Mouse (Mus musculus) embryonic facial prominence, embryonic 11.5 days (tissue): ENCODE measurements at regions not wholly inside any gene's neighbourhood (a gene's known extent, or its start where the extent isn't known, plus 50 kb on each side); places are given as distances from the start of the nearest gene placed in this dataset.

Experiments used
- ATAC-seq: fragments of 200-750 bp; cut with Nextera tagmentation; replicated peaks from 2 replicates; pipeline ENCODE4 v1.8.0; 2017; ENCODE audit warnings: low read depth; ENCODE audit not compliant: insufficient number of reproducible peaks, low FRiP score, low TSS enrichment
- DNase-seq: peaks from one replicate; pipeline ENCODE4 v3.0.0-alpha.2; 2015; ENCODE audit warnings: low spot score
- H3K27ac ChIP-seq: fragments of 300-500 bp; sonication (generic); replicated peaks from 2 replicates; pipeline ENCODE4 v1.5.1; 2014; ENCODE audit warnings: mild to moderate bottlenecking, low read depth, low read length, control low read depth
- H3K27me3 ChIP-seq: fragments of 300-500 bp; sonication (generic); 2 replicates; pipeline ENCODE4 v1.6.1; 2014; ENCODE audit warnings: mild to moderate bottlenecking, low read length, moderate library complexity, mixed read lengths; ENCODE audit not compliant: control insufficient read depth, insufficient read depth
- H3K36me3 ChIP-seq: fragments of 300-500 bp; sonication (generic); replicated peaks from 2 replicates; pipeline ENCODE4 v1.6.1; 2014; ENCODE audit warnings: low read depth, mild to moderate bottlenecking, low read length, moderate library complexity, mixed read lengths; ENCODE audit not compliant: control insufficient read depth, insufficient read depth
- H3K4me1 ChIP-seq: fragments of 300-500 bp; sonication (generic); 2 replicates; pipeline ENCODE4 v1.6.1; 2014; ENCODE audit warnings: low read length, mixed read lengths; ENCODE audit not compliant: control insufficient read depth, insufficient read depth
- H3K4me2 ChIP-seq: fragments of 300-500 bp; sonication (generic); 2 replicates; pipeline ENCODE4 v1.6.1; 2014; ENCODE audit warnings: low read depth, mild to moderate bottlenecking, control low read depth, low read length, moderate library complexity
- H3K4me3 ChIP-seq: fragments of 300-500 bp; sonication (generic); 2 replicates; pipeline ENCODE4 v1.5.1; 2014; ENCODE audit warnings: low read depth, low read length, control low read depth
- H3K9ac ChIP-seq: fragments of 300-500 bp; sonication (generic); replicated peaks from 2 replicates; pipeline ENCODE4 v1.6.1; 2014; ENCODE audit warnings: mild to moderate bottlenecking, control low read depth, low read length
- H3K9me3 ChIP-seq: fragments of 300-500 bp; sonication (generic); replicated peaks from 2 replicates; pipeline ENCODE4 v1.6.1; 2016; ENCODE audit warnings: mild to moderate bottlenecking, low read length, inconsistent platforms, mixed read lengths; ENCODE audit not compliant: control insufficient read depth
- WGBS: fragments of 180-500 bp; shearing (Covaris S2); extraction: QIAGEN DNeasy Blood & Tissue Kit; methylation state at CpG from one replicate; pipeline ENCODE4 v1.1.7; 2014; 5-methylcytosine and 5-hydroxymethylcytosine counted together

DNA sequence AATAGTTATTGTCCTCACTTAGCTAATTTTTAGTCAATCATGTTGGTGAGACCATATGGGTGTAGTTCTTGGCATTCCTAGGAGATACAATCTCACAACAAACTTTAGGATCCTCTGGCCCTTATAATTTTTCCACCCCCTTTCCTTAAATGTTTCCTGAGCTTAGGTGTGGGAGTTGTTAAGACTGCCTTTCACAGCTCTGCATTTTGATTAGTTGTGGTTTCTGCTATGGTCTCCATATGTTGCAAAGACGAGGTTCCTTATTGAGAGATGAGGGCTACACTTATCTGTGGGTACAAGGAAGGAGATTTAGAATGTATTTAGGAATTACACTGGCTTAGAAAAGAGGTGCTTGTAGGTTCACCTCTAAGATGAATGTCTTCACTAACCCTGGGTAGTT is 237.1 kb upstream of the Eif4g2 start:
- no peaks in the 10 kb centered on the region for H3K4me1 ChIP-seq
- no peak for ATAC-seq
- WGBS, result 63% methylated on average over 1 of the region's 1 CpGs
- no peak overlapping the region for H3K27ac ChIP-seq
- no peak overlapping the region for H3K4me2 ChIP-seq
- no peaks in the 10 kb centered on the region for H3K36me3 ChIP-seq
- no peaks in the 10 kb centered on the region for H3K9me3 ChIP-seq
- H3K9ac ChIP-seq, result no peak overlapping the region
- H3K27me3 ChIP-seq, result no peaks in the 10 kb centered on the region
- DNase-seq, result no peak
- no peak overlapping the region for H3K4me3 ChIP-seq

DNA sequence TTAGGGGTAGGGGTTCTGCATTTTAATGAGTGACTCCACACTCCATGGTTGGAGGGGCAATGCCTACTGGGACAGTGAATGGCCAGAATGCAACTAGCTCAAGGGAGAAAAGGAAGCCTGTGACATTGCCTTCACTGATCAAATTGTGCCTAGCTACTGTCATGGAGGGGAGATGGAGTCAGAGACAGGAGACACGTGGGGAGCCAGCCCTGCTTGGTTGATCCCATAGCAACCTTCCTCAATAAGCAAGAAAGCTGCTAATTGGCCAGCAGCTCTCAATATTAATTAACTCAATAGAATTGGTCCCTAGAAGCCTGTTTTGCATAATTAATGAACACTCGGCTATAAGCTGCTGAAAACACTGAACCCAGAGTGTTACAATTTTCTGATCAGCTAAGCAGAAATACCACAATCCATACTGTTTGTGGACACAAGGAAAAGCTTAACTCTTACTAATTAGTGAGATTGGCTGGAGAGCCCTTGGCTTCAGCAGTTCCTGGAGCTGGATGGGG is 233.7 kb upstream of the Eif4g2 start:
- no peaks in the 10 kb centered on the region for H3K4me1 ChIP-seq
- no peak for DNase-seq

DNA sequence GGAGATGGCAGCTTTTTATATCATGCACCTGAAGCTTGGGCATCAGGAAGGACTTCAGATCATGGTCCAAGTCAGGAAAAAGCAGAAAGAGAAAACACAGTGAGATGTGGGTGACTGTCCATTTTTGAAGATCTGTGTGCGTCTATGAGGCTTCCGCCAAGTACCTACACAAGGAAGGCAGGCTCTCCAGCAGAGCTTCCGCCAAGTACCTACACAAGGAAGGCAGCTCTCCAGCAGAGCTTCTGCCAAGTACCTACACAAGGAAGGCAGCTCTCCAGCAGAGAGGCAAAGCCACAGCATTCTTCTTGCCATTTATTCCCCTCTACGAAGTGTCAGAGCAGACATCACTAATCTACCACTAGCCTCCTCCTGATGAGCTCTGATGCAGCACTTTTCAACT is 231.1 kb upstream of the Eif4g2 start:
- H3K27ac ChIP-seq, result no peak overlapping the region
- no peak for ATAC-seq
- H3K36me3 ChIP-seq, result no peaks in the 10 kb centered on the region
- no peak for DNase-seq
- H3K4me2 ChIP-seq, result no peak overlapping the region
- H3K4me1 ChIP-seq, result no peaks in the 10 kb centered on the region
- 84% methylated on average over 4 of the region's 4 CpGs for WGBS
- H3K9ac ChIP-seq, result no peak overlapping the region
- H3K4me3 ChIP-seq, result no peak overlapping the region
- H3K27me3 ChIP-seq, result no peaks in the 10 kb centered on the region
- H3K9me3 ChIP-seq, result no peaks in the 10 kb centered on the region

More for the DNA sequence above, 233.7 kb upstream of the Eif4g2 start:
- Histone ChIP-seq H3K9ac (no peak overlapping the region), H3K4me2 (no peak overlapping the region), H3K27me3 (no peaks in the 10 kb centered on the region), H3K36me3 (no peaks in the 10 kb centered on the region), H3K27ac (no peak overlapping the region), H3K9me3 (no peaks in the 10 kb centered on the region), H3K4me3 (no peak overlapping the region)
- ATAC-seq, result no peak
- 63% methylated on average over 2 of the region's 2 CpGs for WGBS

DNA sequence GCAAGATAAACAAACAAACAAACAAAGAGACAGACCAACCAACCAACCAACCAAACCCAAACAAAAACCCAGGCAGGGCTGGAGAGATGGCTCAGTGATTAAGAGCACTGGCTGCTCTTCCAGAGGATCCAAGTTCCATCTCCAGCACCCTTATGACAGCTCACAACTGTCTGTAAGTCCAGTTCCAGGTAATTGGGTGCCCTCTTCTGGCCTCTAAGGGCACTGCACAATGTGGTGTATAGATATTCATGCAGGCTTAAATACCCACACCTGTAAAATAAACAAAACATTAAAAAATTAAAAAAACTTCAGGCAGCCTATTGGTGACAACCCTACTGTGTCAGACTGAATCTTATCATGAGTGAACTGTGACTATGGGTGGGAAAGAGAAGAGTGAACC is 222.4 kb upstream of the Eif4g2 start:
- ATAC-seq, result no peak
- no peak overlapping the region for H3K4me2 ChIP-seq
- no peak for DNase-seq
- no peaks in the 10 kb centered on the region for H3K36me3 ChIP-seq
- H3K4me1 ChIP-seq, result no peaks in the 10 kb centered on the region
- H3K27me3 ChIP-seq, result no peaks in the 10 kb centered on the region
- H3K9me3 ChIP-seq, result no peaks in the 10 kb centered on the region
- no peak overlapping the region for H3K9ac ChIP-seq
- no peak overlapping the region for H3K27ac ChIP-seq
- H3K4me3 ChIP-seq, result no peak overlapping the region

- Histone ChIP-seq H3K27ac (no peak overlapping the region), H3K36me3 (no peaks in the 10 kb centered on the region), H3K4me2 (no peak overlapping the region), H3K9ac (no peak overlapping the region), H3K4me1 (no peaks in the 10 kb centered on the region), H3K9me3 (no peaks in the 10 kb centered on the region), H3K4me3 (no peak overlapping the region), H3K27me3 (no peaks in the 10 kb centered on the region)
- DNase-seq (no peak), ATAC-seq (no peak)
- WGBS, result 89% methylated on average over 16 of the region's 16 CpGs
Measured at GRCm38 (mm10) chr7:111301791-111302488, 219.1 kb upstream of the Eif4g2 start.

DNA sequence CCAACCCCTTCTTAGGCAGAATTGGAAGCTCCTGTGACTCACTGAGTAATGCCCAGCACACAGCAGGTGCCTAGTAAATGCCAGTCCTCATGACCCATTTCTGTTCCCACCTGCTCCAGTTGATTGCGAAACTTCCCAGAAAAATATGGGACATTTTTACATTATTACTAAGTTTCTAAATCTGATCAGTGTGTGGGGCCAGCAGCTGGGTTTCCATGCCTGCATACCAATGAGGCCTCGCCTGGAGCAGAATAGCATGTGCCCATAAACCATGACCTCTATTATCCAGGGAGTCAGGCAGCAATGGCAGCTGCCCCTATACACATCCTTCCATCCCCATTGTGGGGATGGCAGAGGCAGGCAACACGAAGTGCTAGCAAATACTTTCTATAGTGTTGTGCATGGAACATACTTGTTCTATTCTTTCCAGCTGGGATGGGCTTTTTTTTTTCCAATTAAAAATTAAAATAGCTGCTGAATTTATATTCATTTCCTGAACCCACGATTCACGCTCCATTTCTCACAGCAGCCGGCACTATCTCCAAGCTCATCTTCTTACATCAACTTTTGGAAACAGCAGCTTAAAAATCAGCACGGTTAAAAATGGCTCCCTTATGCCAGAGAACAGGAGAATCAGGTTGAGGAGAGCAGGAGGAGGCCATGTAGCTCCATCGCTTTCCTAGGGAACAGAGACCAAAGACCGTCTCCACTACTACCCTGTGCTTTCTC is 214.5 kb upstream of the Eif4g2 start:
- H3K4me3 ChIP-seq, result no peak overlapping the region
- WGBS, result 79% methylated on average over 9 of the region's 9 CpGs
- H3K9ac ChIP-seq, result no peak overlapping the region
- H3K4me1 ChIP-seq, result no peaks in the 10 kb centered on the region
- no peak overlapping the region for H3K27ac ChIP-seq
- H3K9me3 ChIP-seq, result no peaks in the 10 kb centered on the region
- no peak for DNase-seq
- H3K27me3 ChIP-seq, result no peaks in the 10 kb centered on the region
- no peak overlapping the region for H3K4me2 ChIP-seq
- ATAC-seq, result 0 out of 2 replicates have a peak, but pooled peaks have one; percentile 44
- no peaks in the 10 kb centered on the region for H3K36me3 ChIP-seq

DNA sequence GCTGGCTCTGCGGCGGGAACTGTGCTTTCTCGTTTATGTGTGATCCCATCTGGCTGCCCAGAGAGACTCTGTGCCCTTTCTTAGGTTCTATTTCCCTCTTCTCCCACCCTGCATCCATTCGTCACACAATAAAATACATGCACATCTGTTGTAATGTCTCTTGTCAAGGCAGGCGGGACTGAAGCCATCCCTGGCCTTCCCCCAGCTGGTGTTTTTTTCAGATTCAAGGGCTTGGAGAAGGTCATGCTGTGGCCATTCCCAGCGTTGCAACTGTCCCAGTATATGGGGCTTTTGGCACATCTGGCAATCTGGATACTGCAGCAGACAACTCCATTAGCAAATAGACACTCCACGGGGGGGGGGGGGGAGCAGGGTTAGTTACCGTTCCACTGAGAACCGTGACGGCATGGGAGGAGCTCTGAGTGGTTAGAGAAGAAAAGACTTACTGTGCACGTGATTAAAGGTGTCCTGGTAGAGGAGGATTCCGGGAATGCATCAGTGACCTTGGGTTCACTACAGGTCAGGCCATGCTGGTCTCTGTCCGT is 200.7 kb upstream of the Eif4g2 start:
- no peak overlapping the region for H3K27ac ChIP-seq
- H3K9ac ChIP-seq, result no peak overlapping the region
- no peaks in the 10 kb centered on the region for H3K4me1 ChIP-seq
- ATAC-seq (no peak), DNase-seq (no peak)
- H3K4me3 ChIP-seq, result no peak overlapping the region
- H3K27me3 ChIP-seq, result no peaks in the 10 kb centered on the region
- 53% methylated on average over 13 of the region's 13 CpGs for WGBS
- no peak overlapping the region for H3K4me2 ChIP-seq
- H3K36me3 ChIP-seq, result no peaks in the 10 kb centered on the region
- no peaks in the 10 kb centered on the region for H3K9me3 ChIP-seq

DNA sequence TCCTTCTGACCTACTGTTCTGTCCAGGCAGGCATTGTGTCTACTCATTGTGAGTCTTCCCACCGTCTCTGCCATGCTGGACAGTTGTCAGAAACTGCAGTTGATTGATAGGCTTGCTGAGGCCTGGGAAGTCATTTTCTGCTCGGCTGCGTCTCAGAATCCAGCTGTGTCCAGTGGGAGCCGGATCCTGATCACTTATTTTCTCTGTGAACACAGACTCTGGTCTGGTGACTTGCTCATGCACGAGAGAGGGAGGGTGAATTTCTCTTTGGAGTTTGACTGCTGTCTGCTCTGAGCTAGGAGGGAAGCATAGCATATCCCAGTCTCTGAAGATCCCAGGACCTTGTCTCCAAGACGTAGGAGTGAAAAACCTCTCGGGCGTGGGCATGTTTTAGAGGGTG is 199.5 kb upstream of the Eif4g2 start:
- no peak for DNase-seq

More for the DNA sequence above, 199.5 kb upstream of the Eif4g2 start:
- H3K27ac ChIP-seq, result no peak overlapping the region
- no peaks in the 10 kb centered on the region for H3K4me1 ChIP-seq
- no peak overlapping the region for H3K9ac ChIP-seq
- 76% methylated on average over 8 of the region's 8 CpGs for WGBS
- H3K27me3 ChIP-seq, result no peaks in the 10 kb centered on the region
- ATAC-seq, result no peak
- no peak overlapping the region for H3K4me3 ChIP-seq
- no peaks in the 10 kb centered on the region for H3K9me3 ChIP-seq
- H3K36me3 ChIP-seq, result no peaks in the 10 kb centered on the region
- no peak overlapping the region for H3K4me2 ChIP-seq
